Mouse (Mus musculus): ENCODE measurements around the gene Soat2.

- TF ChIP-seq CTCF (IDR thresholded peaks at IDR 0.05), result no peak
- no peak for TF ChIP-seq EP300 (IDR thresholded peaks at IDR 0.05)
These were observed 26.4 kb downstream of the Soat2 start for GRCm38 (mm10) chr15:102176571-102177316.
